In the genomic region with DNA sequence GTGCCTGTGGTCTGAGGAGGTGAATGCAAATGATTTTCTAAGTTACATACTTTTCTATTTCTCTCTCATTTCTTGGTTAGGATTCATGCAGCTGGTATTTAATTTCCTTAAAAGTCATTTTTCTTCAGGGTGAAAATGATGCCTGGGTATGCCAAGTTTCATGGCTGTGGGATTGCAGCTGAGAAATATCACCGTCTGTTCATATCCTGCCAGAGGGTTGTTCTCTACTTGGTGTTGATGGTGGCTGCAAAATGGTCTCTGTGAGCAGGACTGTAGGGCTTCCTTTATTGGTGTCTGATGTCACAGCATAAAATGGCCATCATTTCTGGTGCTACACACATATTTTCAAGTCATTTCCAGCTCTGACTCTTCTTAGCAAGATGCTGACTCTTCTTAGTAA, we compare ENCODE assay signal across 7 mouse cellular contexts.
"Had no signal": no experiment of that assay in that cellular context is flagged by ENCODE, and none has a peak within 500 bp of the region (broad histone marks: within the 10 kb centered on the region; RNA-seq: fewer than 3 reads in every experiment).

No protein-coding gene starts in this region.

- DNase-seq: kidney, adult 8-10 months; kidney, postnatal 25 days; left cerebral cortex, postnatal 4 days; lung, adult 18-20 months; lung, postnatal 36 days; midbrain, embryonic 14.5 days; thymus, postnatal 14 days had no signal
